Mouse (Mus musculus) stomach, embryonic 14.5 days (tissue): Measurements from ENCODE around the gene Hist1h2bq. TPM values are rescaled to one million over a fixed set of nuclear protein-coding genes. Genes with fewer than 3 reads are reported as not detected.
A peak's percentile ranks its signal among the peaks of the same experiment; 100 is the strongest.
"Not testable (repeated sequence)": the region's sequence is repeated elsewhere in the genome, so short reads cannot be mapped to it uniquely, and the experiment has no call there.

ENCODE experiments used
- ATAC-seq: fragments of 200-750 bp; cut with Nextera tagmentation; 2 replicates; pipeline ENCODE4 v1.8.0; 2017; ENCODE audit warnings: low read depth, moderate TSS enrichment; ENCODE audit not compliant: insufficient number of reproducible peaks, insufficient read depth, low FRiP score
- H3K27ac ChIP-seq: fragments of 300-500 bp; sonication (generic); 2 replicates; pipeline ENCODE4 v1.5.1; 2014; ENCODE audit warnings: mild to moderate bottlenecking, low read length, moderate library complexity, mixed read lengths
- H3K27me3 ChIP-seq: fragments of 300-500 bp; sonication (generic); 2 replicates; pipeline ENCODE4 v1.6.1; 2014; ENCODE audit warnings: low read length, control low read depth, mixed read lengths; ENCODE audit not compliant: control insufficient read depth, insufficient read depth
- H3K36me3 ChIP-seq: fragments of 300-500 bp; sonication (generic); 2 replicates; pipeline ENCODE4 v1.6.1; 2014; ENCODE audit warnings: mild to moderate bottlenecking, control low read depth, low read length, moderate library complexity, mixed read lengths; ENCODE audit not compliant: control insufficient read depth, insufficient read depth
- H3K4me1 ChIP-seq: fragments of 300-500 bp; sonication (generic); 2 replicates; pipeline ENCODE4 v1.6.1; 2014; ENCODE audit warnings: low read length, control low read depth, mixed read lengths; ENCODE audit not compliant: control insufficient read depth, insufficient read depth
- H3K4me2 ChIP-seq: fragments of 300-500 bp; sonication (generic); replicated peaks from 2 replicates; pipeline ENCODE4 v1.6.1; 2014; ENCODE audit warnings: low read depth, low read length, control low read depth
- H3K4me3 ChIP-seq: fragments of 300-500 bp; sonication (generic); 2 replicates; pipeline ENCODE4 v1.5.1; 2014; ENCODE audit warnings: low read depth, low read length, control low read depth
- H3K9ac ChIP-seq: fragments of 300-500 bp; sonication (generic); replicated peaks from 2 replicates; pipeline ENCODE4 v1.6.1; 2014; ENCODE audit warnings: low read depth, mild to moderate bottlenecking, control low read depth, low read length, moderate library complexity, mixed read lengths
- H3K9me3 ChIP-seq: fragments of 300-500 bp; sonication (generic); 2 replicates; pipeline ENCODE4 v1.6.1; 2016; ENCODE audit warnings: low read depth, low read length, control low read depth; ENCODE audit not compliant: control insufficient read depth
- WGBS: fragments of 180-500 bp; shearing (Covaris S2); extraction: QIAGEN DNeasy Blood & Tissue Kit; methylation state at CpG from one replicate; pipeline ENCODE4 v1.1.7; 2014; 5-methylcytosine and 5-hydroxymethylcytosine counted together
- polyA plus RNA-seq: library from polyadenylated mRNA; unstranded; fragments of >200 nt; fragmentation: Nextera tagmentation; extraction: Ambion mirVana; gene quantifications from 2 replicates; pipeline ENCODE4 v1.2.1, GENCODE M21; 2014

Gene Hist1h2bq
- polyA plus RNA-seq, 1 experiment from 2014 or later = 19.7 TPM

- not testable (repeated sequence) for H3K9ac ChIP-seq, H3K4me3 ChIP-seq, H3K9me3 ChIP-seq, H3K4me2 ChIP-seq, H3K27ac ChIP-seq, H3K36me3 ChIP-seq, H3K4me1 ChIP-seq, ATAC-seq, H3K27me3 ChIP-seq
These were observed 12.8 kb downstream of the Hist1h2bq start for GRCm38 (mm10) chr13:21797163-21797562.

- no peak for ATAC-seq
- no peaks in the 10 kb centered on the region for H3K9me3 ChIP-seq
- no peaks in the 10 kb centered on the region for H3K36me3 ChIP-seq
- 90% methylated on average over 7 of the region's 7 CpGs for WGBS
- no peak overlapping the region for H3K27ac ChIP-seq
- no peaks in the 10 kb centered on the region for H3K27me3 ChIP-seq
- H3K9ac ChIP-seq = no peak overlapping the region
- H3K4me2 ChIP-seq = no peak overlapping the region
- 0 out of 2 replicates have a peak, but pooled peaks cover 1% of the 10 kb centered on the region for H3K4me1 ChIP-seq
- no peak overlapping the region for H3K4me3 ChIP-seq
These were observed 14.4 kb downstream of the Hist1h2bq start for GRCm38 (mm10) chr13:21795584-21795983.

- WGBS = 10% methylated on average over 18 of the region's 18 CpGs
- Histone ChIP-seq H3K27me3 (no peaks in the 10 kb centered on the region), H3K4me3 (peak overlapping the region; percentile 20; the same call in 1 of the 2 replicates), H3K9ac (peak overlapping the region; percentile 32; the same call in 1 of the 2 replicates), H3K36me3 (no peaks in the 10 kb centered on the region), H3K27ac (peak overlapping the region; percentile 39; the same call in 1 of the 2 replicates), H3K4me1 (peaks cover 14% of the 10 kb centered on the region; the same call in 1 of the 2 replicates), H3K4me2 (peak overlapping the region; percentile 51), H3K9me3 (no peaks in the 10 kb centered on the region)
- no peak for ATAC-seq
These were observed 19.3 kb downstream of the Hist1h2bq start for GRCm38 (mm10) chr13:21790601-21791283.

GRCm38 (mm10) chr13:21789925-21790324 lies 20.1 kb downstream of the Hist1h2bq start:
- H3K36me3 ChIP-seq = no peaks in the 10 kb centered on the region
- no peak overlapping the region for H3K4me3 ChIP-seq
- peaks cover 17% of the 10 kb centered on the region; the same call in 1 of the 2 replicates for H3K4me1 ChIP-seq
- no peak overlapping the region for H3K9ac ChIP-seq
- no peak overlapping the region for H3K27ac ChIP-seq
- no peak for ATAC-seq
- no peaks in the 10 kb centered on the region for H3K9me3 ChIP-seq
- 42% methylated on average over 6 of the region's 6 CpGs for WGBS
- no peak overlapping the region for H3K4me2 ChIP-seq
- H3K27me3 ChIP-seq = no peaks in the 10 kb centered on the region

GRCm38 (mm10) chr13:21787760-21788593 lies 22.0 kb downstream of the Hist1h2bq start:
- H3K4me2 ChIP-seq = peak overlapping the region; percentile 40
- H3K9ac ChIP-seq = peak overlapping the region; percentile 33
- no peak for ATAC-seq
- no peaks in the 10 kb centered on the region for H3K9me3 ChIP-seq
- H3K4me1 ChIP-seq = peaks cover 24% of the 10 kb centered on the region; the same call in 1 of the 2 replicates
- H3K4me3 ChIP-seq = peak overlapping the region; percentile 29; the same call in 1 of the 2 replicates
- 25% methylated on average over 13 of the region's 21 CpGs for WGBS
- no peaks in the 10 kb centered on the region for H3K27me3 ChIP-seq
- peak overlapping the region; percentile 79 for H3K27ac ChIP-seq
- H3K36me3 ChIP-seq = no peaks in the 10 kb centered on the region

GRCm38 (mm10) chr13:21786899-21787629 lies 22.9 kb downstream of the Hist1h2bq start, which contains the start of the genes Hist1h2an and Hist1h2bp:
TSS of gene Hist1h2an (minus strand) at chr13:21787218.
TSS of gene Hist1h2bp (plus strand) at chr13:21787461.
- peak within 1 kb of the TSS; percentile 29 for H3K4me3 ChIP-seq
- 1% methylated on average over 32 of the region's 63 CpGs for WGBS
- not testable (repeated sequence) for H3K9me3 ChIP-seq

GRCm38 (mm10) chr13:21786189-21786898 lies 23.7 kb downstream of the Hist1h2bq start:
- 3% methylated on average over 8 of the region's 8 CpGs for WGBS
- Histone ChIP-seq H3K4me2 (peak overlapping the region; percentile 46), H3K36me3 (no peaks in the 10 kb centered on the region), H3K27ac (peak overlapping the region; percentile 82), H3K27me3 (no peaks in the 10 kb centered on the region), H3K9me3 (no peaks in the 10 kb centered on the region), H3K4me3 (peak overlapping the region; percentile 29), H3K9ac (peak overlapping the region; percentile 34; the same call in 1 of the 2 replicates), H3K4me1 (peaks cover 24% of the 10 kb centered on the region; the same call in 1 of the 2 replicates)
- ATAC-seq = no peak

More at GRCm38 (mm10) chr13:21786899-21787629, 22.9 kb downstream of the Hist1h2bq start, which contains the start of the genes Hist1h2an and Hist1h2bp:
- peaks cover 24% of the 10 kb centered on the region; the same call in 1 of the 2 replicates for H3K4me1 ChIP-seq
- peak within 1 kb of the TSS; percentile 46 for H3K4me2 ChIP-seq
- peak within 1 kb of the TSS; percentile 34 for H3K9ac ChIP-seq
- not testable (repeated sequence) for H3K27me3 ChIP-seq, H3K36me3 ChIP-seq
- peak within 1 kb of the TSS; percentile 82 for H3K27ac ChIP-seq
- ATAC-seq = peak; percentile 93
